Comparison of ENCODE assay signal across 8 mouse cellular contexts in genomic region chr4:63403040-63403959, GRCm38 (mm10). TPM values are rescaled to one million over a fixed set of nuclear protein-coding genes. Genes with fewer than 3 reads are reported as not detected.
A peak's percentile ranks its signal among the peaks of the same experiment; 100 is the strongest.
DNase-seq lines count a peak whose midpoint lies in the region; ATAC-seq and TF ChIP-seq lines count a peak whose summit lies in the region.

Gene Akna, minus strand, starts transcription at chr4:63403354.

- TF ChIP-seq POLR2A in thymus, adult 2 months (IDR thresholded peaks at IDR 0.05; ENCODE audit: control insufficient read depth, extremely low read depth, insufficient read depth, low read length, poor library complexity), result peak; percentile 99

- DNase-seq in CD4-positive helper T cell, adult 2 months (ENCODE audit: low read depth, low spot score), result peak; percentile 91
- peak; percentile 69 for DNase-seq in brain, adult 2 months (ENCODE audit: low read depth, low spot score)
- peak; percentile 78 for DNase-seq in forebrain, postnatal 0 days
- DNase-seq in heart, postnatal 36 days, result peak; percentile 92 to 93
- DNase-seq in layer of hippocampus, adult 2 months (ENCODE audit: low spot score in 2 of 2), result peak; percentile 53 to 58
- DNase-seq in lung, embryonic 14.5 days, result peak; percentile 97
- peak; percentile 87 for DNase-seq in thymus, adult 2 months

- H3K9me3 ChIP-seq in forebrain, postnatal 0 days (ENCODE audit: low read length), result no peaks in the 10 kb centered on the region
- H3K9me3 ChIP-seq in lung, embryonic 14.5 days (ENCODE audit: low read depth, low read length), result no peaks in the 10 kb centered on the region

- H3K4me3 ChIP-seq in forebrain, postnatal 0 days (ENCODE audit: low read depth, low read length), result no peak within 1 kb of the TSS
- peak within 1 kb of the TSS; percentile 47 for H3K4me3 ChIP-seq in layer of hippocampus, adult 2 months
- peak within 1 kb of the TSS; percentile 31 for H3K4me3 ChIP-seq in lung, embryonic 14.5 days (ENCODE audit: low read depth, low read length)
- peak within 1 kb of the TSS; percentile 79 for H3K4me3 ChIP-seq in thymus, adult 2 months (ENCODE audit: control insufficient read depth, insufficient read depth, low read length)

- 13% methylated on average over 17 of the region's 17 CpGs for WGBS in forebrain, postnatal 0 days
- under 1% methylated on average over 17 of the region's 17 CpGs for WGBS in lung, embryonic 14.5 days
- WGBS in thymus, adult 2 months, result 3% methylated on average over 17 of the region's 17 CpGs

- H3K4me1 ChIP-seq in forebrain, postnatal 0 days (ENCODE audit: insufficient read depth), result peaks cover 15% of the 10 kb centered on the region
- H3K4me1 ChIP-seq in lung, embryonic 14.5 days (ENCODE audit: insufficient read depth), result peaks cover 54% of the 10 kb centered on the region
- peaks cover 71% of the 10 kb centered on the region for H3K4me1 ChIP-seq in thymus, adult 2 months (replicated peaks; ENCODE audit: control insufficient read depth, insufficient read depth, low read length)

- H3K36me3 ChIP-seq in forebrain, postnatal 0 days (ENCODE audit: insufficient read depth), result no peaks in the 10 kb centered on the region
- H3K36me3 ChIP-seq in lung, embryonic 14.5 days (ENCODE audit: insufficient read depth), result no peaks in the 10 kb centered on the region
- H3K36me3 ChIP-seq in thymus, adult 2 months (ENCODE audit: control insufficient read depth, insufficient read depth, low read length), result no peaks in the 10 kb centered on the region

- H3K27me3 ChIP-seq in forebrain, postnatal 0 days (ENCODE audit: insufficient read depth, low read length), result no peaks in the 10 kb centered on the region
- no peaks in the 10 kb centered on the region for H3K27me3 ChIP-seq in lung, embryonic 14.5 days (ENCODE audit: insufficient read depth, low read length)
- H3K27me3 ChIP-seq in thymus, adult 2 months (ENCODE audit: control insufficient read depth, insufficient read depth, low read length), result no peaks in the 10 kb centered on the region

- peak; percentile 79 for ATAC-seq in forebrain, postnatal 0 days
- ATAC-seq in lung, embryonic 14.5 days (ENCODE audit: insufficient read depth), result peak; percentile 93
- ATAC-seq in neutrophil, adult 5-6 weeks (ENCODE audit: extremely low read depth, insufficient number of reproducible peaks, low FRiP score, poor library complexity, severe bottlenecking), result peak; percentile 11; the same call in 1 of the 2 replicates

- no peak for TF ChIP-seq CTCF in forebrain, postnatal 0 days (IDR thresholded peaks at IDR 0.05; ENCODE audit: low read depth)
- no peak for TF ChIP-seq CTCF in layer of hippocampus, adult 2 months (conservative IDR thresholded peaks at IDR 0.05)
- TF ChIP-seq CTCF in lung, embryonic 14.5 days (IDR thresholded peaks at IDR 0.05; ENCODE audit: low read depth), result no peak
- peak; percentile 27; the same call in 1 of the 2 replicates for TF ChIP-seq CTCF in thymus, adult 2 months (IDR thresholded peaks at IDR 0.05; ENCODE audit: borderline replicate concordance, control insufficient read depth, extremely low read depth, insufficient read depth, low read length, poor library complexity)

- H3K9ac ChIP-seq in forebrain, postnatal 0 days, result no peak within 1 kb of the TSS
- peak within 1 kb of the TSS; percentile 37 for H3K9ac ChIP-seq in lung, embryonic 14.5 days

- intact Hi-C loops in heart, postnatal 36 days (cut with DNase I), result no loop called here

- peak within 1 kb of the TSS; percentile 65 for H3K27ac ChIP-seq in forebrain, postnatal 0 days (ENCODE audit: low read depth, low read length)
- peak within 1 kb of the TSS; percentile 87 for H3K27ac ChIP-seq in layer of hippocampus, adult 2 months
- peak within 1 kb of the TSS; percentile 95 for H3K27ac ChIP-seq in lung, embryonic 14.5 days (ENCODE audit: low read depth)
- peak within 1 kb of the TSS; percentile 93 for H3K27ac ChIP-seq in thymus, adult 2 months (ENCODE audit: control insufficient read depth, insufficient read depth, low read length)

- H3K4me2 ChIP-seq in forebrain, postnatal 0 days (ENCODE audit: low read depth), result peak within 1 kb of the TSS; percentile 8
- H3K4me2 ChIP-seq in lung, embryonic 14.5 days, result peak within 1 kb of the TSS; percentile 69

RNA-seq across cellular contexts. Expression of gene Akna, which starts in this region (rescaled TPM):
- 3.5 and 6.1 TPM in 2 replicates for total RNA-seq in forebrain, postnatal 0 days (2014; rRNA removed)
- 1.2 and 3.8 TPM in 2 replicates for polyA plus RNA-seq in forebrain, postnatal 0 days (2015; fragmentation: Nextera tagmentation; extraction: Ambion mirVana)
- total RNA-seq in heart, postnatal 36 days (2021), result 1 to 10 TPM; 3.6 to 4.0 TPM
- 1 to 10 TPM; 3.5 to 3.8 TPM for total RNA-seq in layer of hippocampus, adult 2 months (2021)
- polyA plus RNA-seq in lung, embryonic 14.5 days (2014; fragmentation: Nextera tagmentation; extraction: Ambion mirVana), result 11.2 and 12.6 TPM in 2 replicates
- total RNA-seq in neutrophil, adult 5-6 weeks (2017), result 186 and 189 TPM in 2 replicates
- 76.6 and 92.4 TPM in 2 replicates for polyA plus RNA-seq in thymus, adult 2 months (2012; rRNA removed)

Comparison
In these comparisons a context has a peak if more than half of its experiments do, and no peak if none do; other contexts are left out.
1. RNA of gene Akna (total RNA-seq): 186 to 189 TPM in neutrophil, adult 5-6 weeks; 3.5 to 6.1 TPM in forebrain, postnatal 0 days, 3.6 to 4.0 TPM in heart, postnatal 36 days and 3.5 to 3.8 TPM in layer of hippocampus, adult 2 months; every median in the first group is over 10 times any median in the second.
2. ATAC-seq: peak in every context shown above with its lines; median percentile 93 in lung, embryonic 14.5 days; 79 in forebrain, postnatal 0 days; 11 in neutrophil, adult 5-6 weeks.
3. Peak in every context shown above with its lines, with median percentiles within 50 percentile points of each other: DNase-seq and H3K27ac ChIP-seq.